Mouse (Mus musculus) megakaryocyte, embryonic 14.5 days (primary cell): Measurements from ENCODE around the gene Nup210.

Experiments used
- FLI1 ChIP-seq: IDR thresholded peaks from 2 replicates; pipeline ENCODE4 v1.6.1; 2012; ENCODE audit warnings: low read length, inconsistent platforms, mixed read lengths
- GATA1 ChIP-seq: IDR thresholded peaks from 3 replicates; pipeline ENCODE4 v1.6.1; 2012; ENCODE audit warnings: mixed read lengths, low read length, inconsistent platforms, borderline replicate concordance

- TF ChIP-seq FLI1 (no peak), GATA1 (no peak)
These were observed 115.7 kb downstream of the Nup210 start for GRCm38 (mm10) chr6:91000819-91001525.
